Mouse (Mus musculus) midbrain, embryonic 15.5 days (tissue): ENCODE data around the gene Pdpn. TPM values are rescaled to one million over a fixed set of nuclear protein-coding genes. Genes with fewer than 3 reads are reported as not detected.

ENCODE experiments used
- ATAC-seq: fragments of 200-750 bp; cut with Nextera tagmentation; replicated peaks from 2 replicates; pipeline ENCODE4 v1.8.0; 2017; ENCODE audit warnings: moderate TSS enrichment
- H3K27ac ChIP-seq: fragments of 300-500 bp; sonication (generic); 2 replicates; pipeline ENCODE4 v1.5.1; 2015; ENCODE audit warnings: mild to moderate bottlenecking, inconsistent platforms
- H3K27me3 ChIP-seq: fragments of 300-500 bp; sonication (generic); replicated peaks from 2 replicates; pipeline ENCODE4 v1.6.1; 2015; ENCODE audit warnings: inconsistent platforms
- H3K36me3 ChIP-seq: fragments of 300-500 bp; sonication (generic); replicated peaks from 2 replicates; pipeline ENCODE4 v1.6.1; 2015; ENCODE audit warnings: inconsistent platforms
- H3K4me1 ChIP-seq: fragments of 300-500 bp; sonication (generic); 2 replicates; pipeline ENCODE4 v1.6.1; 2015; ENCODE audit warnings: inconsistent platforms
- H3K4me2 ChIP-seq: fragments of 300-500 bp; sonication (generic); 2 replicates; pipeline ENCODE4 v1.6.1; 2015; ENCODE audit warnings: inconsistent platforms, mild to moderate bottlenecking, moderate library complexity
- H3K4me3 ChIP-seq: fragments of 300-500 bp; sonication (generic); 2 replicates; pipeline ENCODE4 v1.5.1; 2015; ENCODE audit warnings: mild to moderate bottlenecking, inconsistent platforms
- H3K9ac ChIP-seq: fragments of 300-500 bp; sonication (generic); 2 replicates; pipeline ENCODE4 v1.6.1; 2015; ENCODE audit warnings: mild to moderate bottlenecking, inconsistent platforms
- H3K9me3 ChIP-seq: fragments of 300-500 bp; sonication (generic); 2 replicates; pipeline ENCODE4 v1.6.1; 2016; ENCODE audit warnings: inconsistent platforms
- WGBS: fragments of 180-500 bp; shearing (Covaris S2); methylation state at CpG from one replicate; pipeline ENCODE4 v1.1.7; 2015; ENCODE audit warnings: mixed read lengths; 5-methylcytosine and 5-hydroxymethylcytosine counted together
- polyA plus RNA-seq: library from polyadenylated mRNA; unstranded; fragments of >200 nt; fragmentation: Nextera tagmentation; extraction: Ambion mirVana; gene quantifications from 2 replicates; pipeline ENCODE4 v1.2.1, GENCODE M21; 2015

The Pdpn gene
- polyA plus RNA-seq, 1 experiment from 2014 or later = 40.8 TPM

DNA sequence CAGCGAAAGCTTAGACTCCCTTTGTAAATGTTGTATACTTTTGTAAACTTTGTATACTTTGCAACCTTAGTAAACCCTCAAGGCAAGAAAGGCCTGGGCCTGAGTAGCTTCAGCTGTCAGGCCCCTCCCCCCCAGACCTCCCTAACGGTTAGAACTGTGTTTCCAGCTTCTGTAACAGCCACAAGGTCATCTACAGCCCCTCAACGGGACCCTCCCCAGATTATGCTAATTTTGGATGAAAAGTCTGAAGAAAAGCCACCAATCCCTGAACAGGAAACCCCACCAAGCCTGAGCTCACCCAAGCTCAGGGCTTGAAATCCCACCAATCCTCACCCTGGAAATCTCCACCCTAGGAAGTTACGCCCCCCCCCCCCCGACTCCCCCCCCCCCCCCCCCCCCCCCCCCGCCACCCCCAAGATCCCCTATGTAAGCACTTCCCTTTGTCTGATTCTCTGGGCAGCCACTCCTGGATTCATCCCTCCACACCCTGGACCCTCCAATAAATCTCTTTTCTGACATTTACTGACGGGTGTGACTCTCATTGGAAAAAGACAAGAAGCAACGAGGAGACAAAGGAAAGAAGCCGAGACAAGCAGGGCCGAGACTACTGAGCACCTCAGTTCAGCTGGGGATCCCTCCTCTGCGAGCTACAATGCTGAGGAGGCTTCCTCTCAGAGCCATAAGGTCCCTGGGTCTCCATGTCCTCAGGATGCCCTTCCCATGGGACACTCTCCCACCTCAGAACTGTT is 25.0 kb upstream of the Pdpn start:
- Histone ChIP-seq H3K4me2 (peak overlapping the region; percentile 45), H3K27me3 (no peaks in the 10 kb centered on the region), H3K36me3 (no peaks in the 10 kb centered on the region), H3K9me3 (no peaks in the 10 kb centered on the region), H3K4me3 (no peak overlapping the region), H3K9ac (peak overlapping the region; percentile 31; the same call in 1 of the 2 replicates), H3K4me1 (peaks cover 10% of the 10 kb centered on the region), H3K27ac (no peak overlapping the region)
- ATAC-seq = peak; percentile 42; the same call in 1 of the 2 replicates
- WGBS = 16% methylated on average over 8 of the region's 11 CpGs

DNA sequence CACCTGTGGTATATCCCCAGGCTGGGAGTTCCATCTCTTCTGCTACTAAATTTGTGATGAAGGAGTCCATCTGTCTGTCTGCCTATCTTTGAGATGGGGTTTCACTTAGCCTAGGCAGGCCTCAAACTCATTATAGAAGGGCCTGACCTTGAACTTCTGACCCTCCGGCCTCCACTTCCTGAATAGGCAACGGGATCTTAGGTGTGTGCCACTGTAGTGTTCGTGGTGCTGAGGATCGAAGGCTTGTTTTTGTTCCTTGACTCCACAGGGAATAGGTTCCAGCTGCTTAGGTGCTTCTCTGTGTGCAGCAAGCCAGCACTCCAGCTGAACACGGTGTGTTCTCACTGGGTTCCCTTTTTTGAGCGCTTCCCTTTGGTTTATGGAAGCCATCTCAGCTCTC is 13.9 kb upstream of the Pdpn start:
- WGBS = 86% methylated on average over 6 of the region's 6 CpGs
- Histone ChIP-seq H3K9ac (no peak overlapping the region), H3K4me1 (no peaks in the 10 kb centered on the region), H3K4me2 (no peak overlapping the region), H3K27me3 (no peaks in the 10 kb centered on the region), H3K9me3 (no peaks in the 10 kb centered on the region), H3K36me3 (no peaks in the 10 kb centered on the region), H3K4me3 (no peak overlapping the region), H3K27ac (no peak overlapping the region)
- no peak for ATAC-seq

DNA sequence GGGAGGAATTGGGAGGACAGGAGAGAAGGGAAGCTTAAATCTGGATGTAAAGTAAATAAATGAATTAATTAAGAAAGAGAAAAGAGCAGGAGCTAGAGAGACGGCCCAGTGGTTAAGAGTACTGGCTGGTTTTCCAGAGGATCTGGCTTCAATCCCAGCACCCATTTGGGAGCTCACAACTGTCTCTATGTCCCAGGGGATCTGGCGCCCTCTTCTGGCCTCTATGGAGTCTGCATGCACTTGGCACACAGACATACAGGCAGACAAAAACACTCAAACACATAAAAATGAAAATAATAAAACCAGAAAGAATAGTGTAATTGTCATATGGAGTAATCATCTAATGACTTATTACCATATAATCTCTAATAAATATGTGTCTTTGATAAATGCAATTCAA is 12.0 kb upstream of the Pdpn start:
- 49% methylated on average over 2 of the region's 2 CpGs for WGBS
- 0 out of 2 replicates have a peak, but pooled peaks cover 2% of the 10 kb centered on the region for H3K4me1 ChIP-seq
- H3K27me3 ChIP-seq = no peaks in the 10 kb centered on the region
- no peaks in the 10 kb centered on the region for H3K9me3 ChIP-seq
- ATAC-seq = no peak
- H3K36me3 ChIP-seq = no peaks in the 10 kb centered on the region
- H3K4me3 ChIP-seq = no peak overlapping the region
- no peak overlapping the region for H3K4me2 ChIP-seq
- no peak overlapping the region for H3K9ac ChIP-seq
- no peak overlapping the region for H3K27ac ChIP-seq

- Histone ChIP-seq H3K27ac (no peak overlapping the region), H3K9me3 (no peaks in the 10 kb centered on the region), H3K4me2 (no peak overlapping the region), H3K36me3 (no peaks in the 10 kb centered on the region), H3K9ac (no peak overlapping the region), H3K4me1 (0 out of 2 replicates have a peak, but pooled peaks cover 3% of the 10 kb centered on the region), H3K4me3 (no peak overlapping the region), H3K27me3 (no peaks in the 10 kb centered on the region)
- ATAC-seq = 0 out of 2 replicates have a peak, but pooled peaks have one; percentile 67
- 58% methylated on average over 5 of the region's 5 CpGs for WGBS
Observed at GRCm38 (mm10) chr4:143305987-143306772, 6.8 kb upstream of the Pdpn start.

GRCm38 (mm10) chr4:143305031-143305430 is 5.7 kb upstream of the Pdpn start:
- ATAC-seq = no peak
- Histone ChIP-seq H3K27me3 (no peaks in the 10 kb centered on the region), H3K36me3 (no peaks in the 10 kb centered on the region), H3K9ac (no peak overlapping the region), H3K27ac (no peak overlapping the region), H3K4me1 (peaks cover 3% of the 10 kb centered on the region; the same call in 1 of the 2 replicates), H3K4me3 (no peak overlapping the region), H3K4me2 (no peak overlapping the region), H3K9me3 (no peaks in the 10 kb centered on the region)
- WGBS = 96% methylated on average over 4 of the region's 4 CpGs

DNA sequence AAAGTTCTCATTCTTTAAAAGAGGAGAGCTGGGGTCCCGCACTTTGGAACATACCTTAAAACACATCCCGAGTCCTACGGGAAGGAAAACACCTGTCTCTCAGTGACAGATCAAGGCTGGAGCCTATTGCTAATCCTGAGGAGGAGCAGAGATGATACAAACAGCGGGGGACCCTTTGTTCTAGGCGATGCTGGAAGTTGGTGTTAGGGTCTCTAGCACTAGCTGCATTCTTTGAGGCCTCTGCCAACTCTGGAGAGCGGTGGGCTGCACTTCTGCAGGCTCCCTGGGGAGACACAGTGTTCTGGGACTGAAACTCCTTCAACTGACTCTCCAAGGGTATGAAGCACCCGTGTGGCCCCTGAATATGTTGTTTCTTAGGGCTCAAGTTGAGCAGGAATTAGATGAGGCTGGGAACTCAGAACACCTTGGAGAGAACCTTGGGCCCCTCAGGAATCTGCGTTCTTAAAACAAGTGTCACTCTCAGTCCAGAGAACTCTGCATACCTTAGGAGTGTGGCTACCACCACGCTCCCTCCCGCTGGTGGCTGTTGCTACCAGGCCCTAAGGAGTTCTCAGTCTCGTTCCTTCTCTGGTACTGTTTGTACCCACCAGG is 3.0 kb upstream of the Pdpn start:
- Histone ChIP-seq H3K36me3 (no peaks in the 10 kb centered on the region), H3K27me3 (no peaks in the 10 kb centered on the region), H3K4me1 (peaks cover 23% of the 10 kb centered on the region), H3K9me3 (no peaks in the 10 kb centered on the region), H3K4me3 (no peak overlapping the region), H3K4me2 (no peak overlapping the region), H3K9ac (no peak overlapping the region), H3K27ac (no peak overlapping the region)
- WGBS = 46% methylated on average over 11 of the region's 11 CpGs
- no peak for ATAC-seq

DNA sequence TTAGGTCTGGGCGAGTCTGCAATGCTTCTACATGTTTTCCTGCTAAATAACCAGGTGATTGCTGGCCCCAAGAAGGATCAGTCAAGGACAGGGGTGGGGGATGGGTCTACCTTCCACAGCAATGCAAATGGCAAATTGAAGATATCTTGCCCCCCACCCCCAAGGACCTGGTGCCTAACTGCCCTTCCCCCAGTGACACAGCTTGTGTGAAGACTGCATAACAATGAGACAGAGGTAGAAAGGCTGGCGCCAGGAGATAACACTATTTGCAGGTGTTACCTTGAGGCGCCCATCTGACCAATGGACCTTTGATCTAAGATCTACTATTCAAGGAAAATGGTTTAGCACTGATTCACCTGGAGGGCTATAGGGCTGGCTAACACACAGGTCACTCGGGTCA is 2.5 kb upstream of the Pdpn start:
- Histone ChIP-seq H3K4me3 (no peak overlapping the region), H3K27me3 (no peaks in the 10 kb centered on the region), H3K4me1 (peaks cover 28% of the 10 kb centered on the region), H3K4me2 (no peak overlapping the region), H3K36me3 (no peaks in the 10 kb centered on the region), H3K9me3 (no peaks in the 10 kb centered on the region), H3K27ac (no peak overlapping the region), H3K9ac (no peak overlapping the region)
- ATAC-seq = no peak
- 69% methylated on average over 4 of the region's 4 CpGs for WGBS

GRCm38 (mm10) chr4:143301042-143301441 is 1.7 kb upstream of the Pdpn start:
- no peak for ATAC-seq
- WGBS = 76% methylated on average over 5 of the region's 5 CpGs
- Histone ChIP-seq H3K9me3 (no peaks in the 10 kb centered on the region), H3K36me3 (no peaks in the 10 kb centered on the region), H3K9ac (no peak overlapping the region), H3K27ac (no peak overlapping the region), H3K4me2 (no peak overlapping the region), H3K4me3 (no peak overlapping the region), H3K4me1 (peaks cover 29% of the 10 kb centered on the region), H3K27me3 (no peaks in the 10 kb centered on the region)

DNA sequence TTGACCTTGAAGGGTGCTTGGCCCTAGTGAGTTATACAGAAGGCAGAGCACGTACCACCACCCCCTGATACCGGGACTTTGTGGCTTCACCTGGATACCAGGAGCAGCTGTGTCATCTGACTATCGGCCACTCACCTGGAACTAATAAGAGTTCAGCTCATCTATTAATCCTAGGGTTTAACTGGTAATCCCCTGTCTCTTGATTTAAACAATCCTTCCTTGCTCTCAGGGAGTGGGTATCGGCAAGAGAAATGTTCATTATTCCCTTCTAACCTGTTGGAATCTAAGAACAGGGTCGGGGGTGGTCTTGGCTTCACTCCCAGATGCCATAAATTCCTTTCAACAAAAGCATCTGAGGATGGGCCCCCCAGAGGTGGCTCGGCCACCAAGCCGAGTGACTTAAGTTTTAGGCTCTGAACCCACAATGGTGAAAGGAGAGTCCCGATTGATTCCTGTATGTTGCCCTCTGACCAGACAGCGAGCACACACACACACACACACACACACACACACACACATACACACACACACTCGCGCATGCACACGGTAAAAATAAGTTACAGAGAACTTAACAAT is 837 bp upstream of the Pdpn start:
- H3K27me3 ChIP-seq = no peaks in the 10 kb centered on the region
- H3K4me1 ChIP-seq = peaks cover 29% of the 10 kb centered on the region
- no peaks in the 10 kb centered on the region for H3K36me3 ChIP-seq
- no peak for ATAC-seq
- H3K9me3 ChIP-seq = no peaks in the 10 kb centered on the region
- no peak overlapping the region for H3K27ac ChIP-seq
- WGBS = 10% methylated on average over 12 of the region's 12 CpGs
- peak overlapping the region; percentile 51 for H3K4me2 ChIP-seq
- no peak overlapping the region for H3K9ac ChIP-seq
- peak overlapping the region; percentile 36; the same call in 1 of the 2 replicates for H3K4me3 ChIP-seq

DNA sequence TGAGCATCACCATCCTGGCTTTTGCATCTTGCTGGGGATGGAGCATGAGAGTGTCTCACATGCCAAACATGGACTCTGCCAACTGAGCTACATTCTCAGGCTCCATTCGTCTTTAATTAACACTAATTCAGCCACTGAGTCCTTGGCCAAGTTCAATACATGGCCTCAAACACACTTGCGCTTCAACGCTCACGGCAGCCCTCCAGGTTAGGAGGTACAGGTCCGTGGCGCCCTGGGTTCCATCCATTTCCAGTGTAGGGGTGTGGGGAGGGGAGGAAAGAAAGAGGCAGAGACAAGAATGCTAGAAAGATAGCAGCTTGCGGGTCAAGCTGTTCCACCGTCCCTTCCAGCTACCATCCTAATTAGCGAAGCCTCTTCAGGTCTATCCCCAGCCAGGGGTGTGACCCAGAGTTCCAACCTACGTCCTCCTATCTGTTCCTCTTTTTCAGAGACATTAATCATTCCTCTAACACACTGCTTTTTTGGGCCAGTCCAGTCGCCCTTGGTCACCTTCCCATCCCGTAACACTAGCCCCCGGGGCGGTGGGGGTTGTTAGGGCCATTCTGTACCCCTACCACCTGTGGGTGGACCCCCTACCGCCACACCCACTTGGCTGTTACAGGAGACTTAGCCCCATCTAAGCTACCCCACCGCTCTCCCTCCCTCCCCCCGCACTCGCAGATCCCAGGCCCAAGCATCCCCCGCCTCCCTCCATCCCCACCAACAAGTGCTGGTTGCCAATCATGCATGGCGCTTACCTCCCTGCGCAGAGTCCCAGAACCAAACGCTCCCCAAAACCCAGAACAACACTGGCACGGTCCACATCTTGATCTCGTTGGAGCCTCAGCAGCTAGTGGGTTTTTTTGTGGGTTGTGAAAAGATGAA is 691 bp downstream of the Pdpn start:
- peak overlapping the region; percentile 34; the same call in 1 of the 2 replicates for H3K27ac ChIP-seq
- H3K27me3 ChIP-seq = no peaks in the 10 kb centered on the region
- H3K4me1 ChIP-seq = peaks cover 29% of the 10 kb centered on the region
- H3K9me3 ChIP-seq = no peaks in the 10 kb centered on the region
- H3K4me2 ChIP-seq = peak overlapping the region; percentile 51
- no peaks in the 10 kb centered on the region for H3K36me3 ChIP-seq
- peak; percentile 34; the same call in 1 of the 2 replicates for ATAC-seq
- WGBS = 3% methylated on average over 24 of the region's 24 CpGs
- H3K9ac ChIP-seq = peak overlapping the region; percentile 10; the same call in 1 of the 2 replicates
- peak overlapping the region; percentile 36 for H3K4me3 ChIP-seq

- Histone ChIP-seq H3K4me2 (peak overlapping the region; percentile 51), H3K27me3 (no peaks in the 10 kb centered on the region), H3K9ac (no peak overlapping the region; the same call in 1 of the 2 replicates), H3K36me3 (no peaks in the 10 kb centered on the region), H3K4me3 (peak overlapping the region; percentile 18), H3K27ac (peak overlapping the region; percentile 69), H3K4me1 (peaks cover 29% of the 10 kb centered on the region), H3K9me3 (no peaks in the 10 kb centered on the region)
- WGBS = 3% methylated on average over 12 of the region's 12 CpGs
- ATAC-seq = peak; percentile 65
Observed at GRCm38 (mm10) chr4:143297016-143297556, 2.3 kb downstream of the Pdpn start.
